Mouse (Mus musculus) bone marrow macrophage, adult 2 months (primary cell): ENCODE measurements around the gene Sult3a2.
"Not testable (repeated sequence)": the region's sequence is repeated elsewhere in the genome, so short reads cannot be mapped to it uniquely, and the experiment has no call there.

ENCODE experiments used
- CTCF ChIP-seq: IDR thresholded peaks from 2 replicates; pipeline ENCODE4 v1.5.1; 2012; ENCODE audit warnings: low read depth, mild to moderate bottlenecking, low read length, moderate library complexity
- POLR2A ChIP-seq: IDR thresholded peaks from 2 replicates; pipeline ENCODE4 v1.6.1; 2012; ENCODE audit warnings: mild to moderate bottlenecking, low read depth, low read length, borderline replicate concordance

DNA sequence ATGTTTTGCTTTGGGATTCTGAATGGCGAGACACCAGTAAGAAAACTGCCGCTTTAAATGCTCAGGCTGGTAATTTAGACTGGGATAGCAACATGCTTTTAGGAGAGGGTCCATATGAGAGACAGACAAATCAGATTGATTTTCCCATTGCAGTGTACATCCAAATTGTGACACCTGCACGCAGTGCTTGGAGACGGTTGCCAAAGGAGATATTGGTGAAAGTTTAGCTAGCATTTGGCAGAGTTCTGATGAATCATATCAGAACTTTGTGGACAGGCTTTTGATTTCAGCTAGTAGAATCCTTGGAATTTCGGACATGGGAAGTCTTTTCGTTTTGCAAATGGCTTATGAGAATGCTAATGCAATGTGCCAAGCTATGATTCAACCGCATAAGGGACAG, 51.3 kb downstream of the Sult3a2 start:
- TF ChIP-seq CTCF, POLR2A: not testable (repeated sequence)
